Mouse (Mus musculus): ENCODE results near the gene Ltbr. TPM values are rescaled to one million over a fixed set of nuclear protein-coding genes. Genes with fewer than 3 reads are reported as not detected.

Gene Ltbr
- total RNA-seq, 1 experiment, result 14.3 TPM

DNA sequence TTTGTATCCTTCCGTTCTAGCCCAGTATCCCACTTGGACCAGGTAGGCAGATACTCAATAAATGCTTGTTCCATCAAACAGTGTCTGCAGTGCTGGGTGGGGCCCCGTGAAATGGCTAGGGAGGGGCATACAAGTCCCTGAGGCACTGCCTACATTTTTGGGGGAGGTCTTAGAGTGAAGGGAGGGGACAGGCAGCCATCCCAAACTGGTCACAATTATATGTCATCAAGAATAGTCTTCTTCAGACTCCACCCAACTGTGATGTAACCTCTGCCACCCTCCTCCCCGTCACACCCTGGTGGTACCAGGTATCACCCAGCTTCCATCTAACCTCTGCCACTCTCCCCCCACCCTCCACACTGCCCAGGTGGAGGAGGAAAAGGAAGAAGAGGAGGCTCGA is 31.2 kb upstream of the Ltbr start:
- H3K9me3 ChIP-seq (ENCODE audit: control insufficient read depth, insufficient read depth, low read depth, low read length), result no peaks in the 10 kb centered on the region
- H3K36me3 ChIP-seq (ENCODE audit: control insufficient read depth, insufficient read depth, low read length, poor library complexity, severe bottlenecking), result no peaks in the 10 kb centered on the region
- H3K9ac ChIP-seq (ENCODE audit: insufficient read depth, low read depth, low read length, poor library complexity, severe bottlenecking), result no peak overlapping the region
- H3K4me1 ChIP-seq (ENCODE audit: control insufficient read depth in 2 of 2, insufficient read depth in 2 of 2, low read length in 2 of 2, poor library complexity in 1 of 2), result peaks cover 2 to 23% of the 10 kb centered on the region in 2 experiments; a peak in 2 of 4 replicates
- H3K4me3 ChIP-seq (ENCODE audit: insufficient read depth in 1 of 2, low read depth in 1 of 2, low read length in 2 of 2, poor library complexity in 1 of 2, severe bottlenecking in 1 of 2), result no peak overlapping the region
- TF ChIP-seq HCFC1 (IDR thresholded peaks at IDR 0.05; ENCODE audit: borderline replicate concordance, insufficient read depth, low read length), result no peak
- TF ChIP-seq ZC3H11A (IDR thresholded peaks at IDR 0.05; ENCODE audit: borderline replicate concordance, low read depth, low read length), result no peak
- no peak for TF ChIP-seq ZNF384 (IDR thresholded peaks at IDR 0.05; ENCODE audit: low read depth, low read length)
- TF ChIP-seq CHD2 (IDR thresholded peaks at IDR 0.05; ENCODE audit: low read depth, low read length), result no peak
- TF ChIP-seq MAFK (IDR thresholded peaks at IDR 0.05; ENCODE audit: insufficient read depth, low read depth, low read length), result no peak
- in situ Hi-C loops (cut with MboI; ENCODE audit: low sequenced_read_pairs in 2 of 2, unreplicated experiment in 2 of 2), result no loop called here
- no peak overlapping the region for H3K27ac ChIP-seq (ENCODE audit: insufficient read depth, low read depth, low read length, poor library complexity, severe bottlenecking)
- no peak for DNase-seq (ENCODE audit: low read depth, low spot score)

DNA sequence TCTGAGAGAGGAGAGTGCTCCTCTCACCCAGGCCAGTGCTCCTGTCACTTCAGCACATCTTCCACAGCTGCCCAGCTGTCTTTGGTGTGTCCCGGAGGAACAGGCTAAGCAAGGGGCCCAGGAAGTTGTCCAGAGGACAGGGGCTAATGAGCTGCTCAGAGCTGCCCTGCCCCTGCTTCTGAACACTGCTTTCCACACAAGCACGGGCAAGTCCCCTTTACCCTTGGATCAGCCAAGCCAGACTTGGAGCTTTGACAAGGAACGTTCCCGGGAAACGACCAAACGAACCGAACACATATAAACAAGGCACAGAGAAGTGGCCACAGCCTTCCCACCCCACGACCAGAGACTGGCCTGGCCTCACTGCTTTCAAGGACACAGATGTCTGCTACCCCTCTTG is 30.4 kb upstream of the Ltbr start:
- Histone ChIP-seq H3K36me3 (ENCODE audit: control insufficient read depth, insufficient read depth, low read length, poor library complexity, severe bottlenecking) (no peaks in the 10 kb centered on the region), H3K9me3 (ENCODE audit: control insufficient read depth, insufficient read depth, low read depth, low read length) (no peaks in the 10 kb centered on the region), H3K27ac (ENCODE audit: insufficient read depth, low read depth, low read length, poor library complexity, severe bottlenecking) (no peak overlapping the region; the same call in 1 of the 2 replicates), H3K4me1 (ENCODE audit: control insufficient read depth in 2 of 2, insufficient read depth in 2 of 2, low read length in 2 of 2, poor library complexity in 1 of 2) (peaks cover 2 to 22% of the 10 kb centered on the region in 2 experiments; a peak in 2 of 4 replicates), H3K4me3 (ENCODE audit: insufficient read depth in 1 of 2, low read depth in 1 of 2, low read length in 2 of 2, poor library complexity in 1 of 2, severe bottlenecking in 1 of 2) (no peak overlapping the region), H3K9ac (ENCODE audit: insufficient read depth, low read depth, low read length, poor library complexity, severe bottlenecking) (no peak overlapping the region)
- TF ChIP-seq CHD2 (IDR thresholded peaks at IDR 0.05; ENCODE audit: low read depth, low read length) (no peak), ZNF384 (IDR thresholded peaks at IDR 0.05; ENCODE audit: low read depth, low read length) (no peak), ZC3H11A (IDR thresholded peaks at IDR 0.05; ENCODE audit: borderline replicate concordance, low read depth, low read length) (no peak), MAFK (IDR thresholded peaks at IDR 0.05; ENCODE audit: insufficient read depth, low read depth, low read length) (no peak), HCFC1 (IDR thresholded peaks at IDR 0.05; ENCODE audit: borderline replicate concordance, insufficient read depth, low read length) (no peak)
- DNase-seq (ENCODE audit: low read depth, low spot score), result no peak
- in situ Hi-C loops (cut with MboI; ENCODE audit: low sequenced_read_pairs in 2 of 2, unreplicated experiment in 2 of 2), result no loop called here

DNA sequence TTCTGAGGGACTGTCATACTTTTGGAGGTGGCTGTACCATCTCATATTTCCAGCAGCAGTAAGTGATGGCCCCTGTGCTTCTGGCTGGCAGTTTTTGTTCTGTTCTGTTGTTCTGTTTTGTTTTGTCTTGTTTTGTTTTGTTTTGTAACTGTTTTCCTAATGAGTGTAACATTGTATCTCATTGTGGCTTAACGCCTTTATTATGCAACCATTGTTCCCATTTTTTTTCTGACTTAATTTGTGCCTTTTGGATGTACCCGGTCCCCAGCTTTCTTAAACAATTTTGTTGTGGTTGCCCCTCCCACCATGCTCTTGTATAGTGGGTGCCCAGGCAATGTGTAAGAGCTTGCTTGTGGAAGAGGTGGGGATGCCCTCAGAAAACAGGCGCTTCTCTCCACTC is 28.5 kb upstream of the Ltbr start:
- in situ Hi-C loops (cut with MboI; ENCODE audit: low sequenced_read_pairs in 2 of 2, unreplicated experiment in 2 of 2), result no loop called here
- Histone ChIP-seq H3K9ac (ENCODE audit: insufficient read depth, low read depth, low read length, poor library complexity, severe bottlenecking) (no peak overlapping the region), H3K36me3 (ENCODE audit: control insufficient read depth, insufficient read depth, low read length, poor library complexity, severe bottlenecking) (no peaks in the 10 kb centered on the region), H3K27ac (ENCODE audit: insufficient read depth, low read depth, low read length, poor library complexity, severe bottlenecking) (no peak overlapping the region), H3K4me1 (ENCODE audit: control insufficient read depth in 2 of 2, insufficient read depth in 2 of 2, low read length in 2 of 2, poor library complexity in 1 of 2) (peaks cover 0 to 13% of the 10 kb centered on the region in 2 experiments; a peak in 2 of 4 replicates), H3K9me3 (ENCODE audit: control insufficient read depth, insufficient read depth, low read depth, low read length) (no peaks in the 10 kb centered on the region), H3K4me3 (ENCODE audit: insufficient read depth in 1 of 2, low read depth in 1 of 2, low read length in 2 of 2, poor library complexity in 1 of 2, severe bottlenecking in 1 of 2) (no peak overlapping the region)
- TF ChIP-seq CHD2 (IDR thresholded peaks at IDR 0.05; ENCODE audit: low read depth, low read length) (no peak), ZNF384 (IDR thresholded peaks at IDR 0.05; ENCODE audit: low read depth, low read length) (no peak)
- no peak for DNase-seq (ENCODE audit: low read depth, low spot score)

DNA sequence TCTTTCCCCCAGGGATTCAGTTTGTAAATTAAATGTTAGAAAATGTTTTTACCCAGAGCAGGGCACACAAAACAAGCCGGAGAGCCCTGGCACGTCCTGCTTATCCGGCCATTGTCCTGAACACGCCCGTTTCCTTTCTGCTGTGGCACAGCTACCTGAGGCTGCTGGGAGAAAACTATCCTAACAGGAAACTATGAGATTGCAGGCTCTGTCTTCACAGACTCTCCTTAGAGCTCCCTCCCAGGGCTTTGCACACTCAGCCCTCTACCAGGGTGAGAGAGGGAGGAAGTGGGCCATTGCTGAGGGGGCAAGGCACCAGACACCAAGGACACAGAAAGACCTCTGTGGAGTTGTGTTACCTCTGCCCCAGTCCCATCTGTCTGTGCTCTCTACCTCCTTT is 26.6 kb upstream of the Ltbr start:
- Histone ChIP-seq H3K4me1 (ENCODE audit: control insufficient read depth in 2 of 2, insufficient read depth in 2 of 2, low read length in 2 of 2, poor library complexity in 1 of 2) (peaks cover 0 to 10% of the 10 kb centered on the region in 2 experiments; a peak in 2 of 4 replicates), H3K27ac (ENCODE audit: insufficient read depth, low read depth, low read length, poor library complexity, severe bottlenecking) (no peak overlapping the region), H3K9me3 (ENCODE audit: control insufficient read depth, insufficient read depth, low read depth, low read length) (no peaks in the 10 kb centered on the region), H3K9ac (ENCODE audit: insufficient read depth, low read depth, low read length, poor library complexity, severe bottlenecking) (no peak overlapping the region), H3K36me3 (ENCODE audit: control insufficient read depth, insufficient read depth, low read length, poor library complexity, severe bottlenecking) (no peaks in the 10 kb centered on the region), H3K4me3 (ENCODE audit: insufficient read depth in 1 of 2, low read depth in 1 of 2, low read length in 2 of 2, poor library complexity in 1 of 2, severe bottlenecking in 1 of 2) (no peak overlapping the region)
- DNase-seq (ENCODE audit: low read depth, low spot score), result no peak
- in situ Hi-C loops (cut with MboI; ENCODE audit: low sequenced_read_pairs in 2 of 2, unreplicated experiment in 2 of 2), result no loop called here
- no peak for TF ChIP-seq ZNF384 (IDR thresholded peaks at IDR 0.05; ENCODE audit: low read depth, low read length)
- no peak for TF ChIP-seq ZC3H11A (IDR thresholded peaks at IDR 0.05; ENCODE audit: borderline replicate concordance, low read depth, low read length)
- no peak for TF ChIP-seq CHD2 (IDR thresholded peaks at IDR 0.05; ENCODE audit: low read depth, low read length)
- no peak for TF ChIP-seq HCFC1 (IDR thresholded peaks at IDR 0.05; ENCODE audit: borderline replicate concordance, insufficient read depth, low read length)
- no peak for TF ChIP-seq MAFK (IDR thresholded peaks at IDR 0.05; ENCODE audit: insufficient read depth, low read depth, low read length)

Data from ES-E14 (cell line).